Mouse (Mus musculus) myocyte (in vitro differentiated cells): ENCODE measurements around the gene Plekhh2.

Experiments used
- E2F4 ChIP-seq: IDR thresholded peaks from one replicate; pipeline ENCODE4 v1.6.1; 2011; ENCODE audit warnings: mild to moderate bottlenecking, control low read depth, moderate library complexity; ENCODE audit not compliant: insufficient read depth
- MAX ChIP-seq: IDR thresholded peaks from one replicate; pipeline ENCODE4 v1.6.1; 2011; ENCODE audit warnings: low read depth, mild to moderate bottlenecking, control low read depth
- MYOD1 ChIP-seq, 3 experiments: IDR thresholded peaks; one replicate each; pipeline ENCODE4 v1.6.1; 2011; ENCODE audit warnings: control low read depth in 2 of 3, low read depth in 2 of 3, mild to moderate bottlenecking in 2 of 3, moderate library complexity in 1 of 3; ENCODE audit not compliant: insufficient read length in 2 of 3, control insufficient read depth in 1 of 3
- MYOG ChIP-seq, 3 experiments: IDR thresholded peaks; one replicate each; pipeline ENCODE4 v1.6.1; 2011; ENCODE audit warnings: control low read depth in 2 of 3, low read depth in 2 of 3, mild to moderate bottlenecking in 2 of 3; ENCODE audit not compliant: insufficient read length in 2 of 3, control insufficient read depth in 1 of 3, insufficient read depth in 1 of 3
- POLR2A ChIP-seq: IDR thresholded peaks from one replicate; pipeline ENCODE4 v1.6.1; 2011; ENCODE audit warnings: low read depth, mild to moderate bottlenecking, control low read depth, moderate library complexity; ENCODE audit not compliant: insufficient read length
- POLR2AphosphoS2 ChIP-seq: IDR thresholded peaks from one replicate; pipeline ENCODE4 v1.6.1; 2011; ENCODE audit warnings: low read depth, control low read depth; ENCODE audit not compliant: insufficient read length
- SRF ChIP-seq: IDR thresholded peaks from one replicate; pipeline ENCODE4 v1.6.1; 2011; ENCODE audit warnings: low read depth; ENCODE audit not compliant: control insufficient read depth, insufficient read length
- TCF12 ChIP-seq: IDR thresholded peaks from one replicate; pipeline ENCODE4 v1.6.1; 2011; ENCODE audit warnings: mild to moderate bottlenecking, control low read depth; ENCODE audit not compliant: poor library complexity, insufficient read depth, severe bottlenecking
- USF1 ChIP-seq: IDR thresholded peaks from one replicate; pipeline ENCODE4 v1.6.1; 2011; ENCODE audit warnings: low read depth, mild to moderate bottlenecking, control low read depth, moderate library complexity

GRCm38 (mm10) chr17:84608606-84609005, 96.9 kb downstream of the Plekhh2 start:
- TF ChIP-seq USF1 (no peak), POLR2A (no peak), POLR2AphosphoS2 (no peak), E2F4 (no peak), TCF12 (no peak), MYOG (IDR thresholded peaks at IDR 0.05; ENCODE audit: control insufficient read depth in 1 of 3, insufficient read depth in 1 of 3, insufficient read length in 2 of 3, low read depth in 2 of 3) (no peak), MAX (no peak), MYOD1 (IDR thresholded peaks at IDR 0.05; ENCODE audit: control insufficient read depth in 1 of 3, insufficient read length in 2 of 3, low read depth in 2 of 3) (no peak), SRF (no peak)
